Mouse (Mus musculus) neural tube, embryonic 13.5 days (tissue): Measurements from ENCODE around the gene Atl3. TPM values are rescaled to one million over a fixed set of nuclear protein-coding genes. Genes with fewer than 3 reads are reported as not detected.
"Not testable (repeated sequence)": the region's sequence is repeated elsewhere in the genome, so short reads cannot be mapped to it uniquely, and the experiment has no call there.

Experiments used
- ATAC-seq: fragments of 200-750 bp; cut with Nextera tagmentation; 2 replicates; pipeline ENCODE4 v1.8.0; 2017; ENCODE audit warnings: low read depth, mild to moderate bottlenecking, moderate TSS enrichment, moderate library complexity
- H3K27ac ChIP-seq: fragments of 300-500 bp; sonication (generic); replicated peaks from 2 replicates; pipeline ENCODE4 v1.5.1; 2015; ENCODE audit warnings: moderate library complexity, mild to moderate bottlenecking, inconsistent platforms
- H3K27me3 ChIP-seq: fragments of 300-500 bp; sonication (generic); 2 replicates; pipeline ENCODE4 v1.6.1; 2015; ENCODE audit warnings: mild to moderate bottlenecking, inconsistent platforms
- H3K36me3 ChIP-seq: fragments of 300-500 bp; sonication (generic); 2 replicates; pipeline ENCODE4 v1.6.1; 2015; ENCODE audit warnings: mild to moderate bottlenecking, inconsistent platforms
- H3K4me1 ChIP-seq: fragments of 300-500 bp; sonication (generic); replicated peaks from 2 replicates; pipeline ENCODE4 v1.6.1; 2015; ENCODE audit warnings: inconsistent platforms
- H3K4me2 ChIP-seq: fragments of 300-500 bp; sonication (generic); 2 replicates; pipeline ENCODE4 v1.6.1; 2015; ENCODE audit warnings: inconsistent platforms, mild to moderate bottlenecking, moderate library complexity
- H3K4me3 ChIP-seq: fragments of 300-500 bp; sonication (generic); 2 replicates; pipeline ENCODE4 v1.5.1; 2015; ENCODE audit warnings: mild to moderate bottlenecking, inconsistent platforms
- H3K9ac ChIP-seq: fragments of 300-500 bp; sonication (generic); 2 replicates; pipeline ENCODE4 v1.6.1; 2015; ENCODE audit warnings: moderate library complexity, mild to moderate bottlenecking, inconsistent platforms
- H3K9me3 ChIP-seq: fragments of 300-500 bp; sonication (generic); 2 replicates; pipeline ENCODE4 v1.6.1; 2016; ENCODE audit warnings: inconsistent platforms
- WGBS: fragments of 180-500 bp; shearing (Covaris S2); methylation state at CpG from one replicate; pipeline ENCODE4 v1.1.7; 2015; 5-methylcytosine and 5-hydroxymethylcytosine counted together
- polyA plus RNA-seq: library from polyadenylated mRNA; unstranded; fragments of >200 nt; fragmentation: Nextera tagmentation; extraction: Ambion mirVana; gene quantifications from 2 replicates; pipeline ENCODE4 v1.2.1, GENCODE M21; 2015

The Atl3 gene
- polyA plus RNA-seq, 1 experiment from 2014 or later = 6.8 TPM

- H3K4me1 ChIP-seq = peaks cover 39% of the 10 kb centered on the region
- H3K27me3 ChIP-seq = no peaks in the 10 kb centered on the region
- peak within 1 kb of the TSS; percentile 99 for H3K27ac ChIP-seq
- peak within 1 kb of the TSS; percentile 72 for H3K4me3 ChIP-seq
- under 1% methylated on average over 80 of the region's 80 CpGs for WGBS
- H3K9ac ChIP-seq = peak within 1 kb of the TSS; percentile 97
- H3K4me2 ChIP-seq = peak within 1 kb of the TSS; percentile 80
- H3K36me3 ChIP-seq = no peaks in the 10 kb centered on the region
- no peaks in the 10 kb centered on the region for H3K9me3 ChIP-seq
- peak; percentile 93 for ATAC-seq
Measured at GRCm38 (mm10) chr19:7482599-7483511, 11.0 kb upstream of the Atl3 start, which contains the start of gene Rtn3. Gene Rtn3 (minus strand): TSS chr19:7483281.

GRCm38 (mm10) chr19:7483512-7483882, 10.3 kb upstream of the Atl3 start:
- peaks cover 33% of the 10 kb centered on the region for H3K4me1 ChIP-seq
- H3K9me3 ChIP-seq = no peaks in the 10 kb centered on the region
- no peaks in the 10 kb centered on the region for H3K27me3 ChIP-seq
- H3K4me2 ChIP-seq = peak overlapping the region; percentile 80
- peak; percentile 71 for ATAC-seq
- H3K36me3 ChIP-seq = no peaks in the 10 kb centered on the region
- peak overlapping the region; percentile 99 for H3K27ac ChIP-seq
- peak overlapping the region; percentile 97 for H3K9ac ChIP-seq
- peak overlapping the region; percentile 72 for H3K4me3 ChIP-seq
- WGBS = 2% methylated on average over 6 of the region's 6 CpGs

GRCm38 (mm10) chr19:7484076-7484475, 9.8 kb upstream of the Atl3 start:
- H3K36me3 ChIP-seq = no peaks in the 10 kb centered on the region
- WGBS = 59% methylated on average over 5 of the region's 5 CpGs
- no peaks in the 10 kb centered on the region for H3K9me3 ChIP-seq
- no peak for ATAC-seq
- H3K4me1 ChIP-seq = peaks cover 29% of the 10 kb centered on the region
- peak overlapping the region; percentile 72 for H3K4me3 ChIP-seq
- H3K27ac ChIP-seq = peak overlapping the region; percentile 99
- no peaks in the 10 kb centered on the region for H3K27me3 ChIP-seq
- peak overlapping the region; percentile 80 for H3K4me2 ChIP-seq
- H3K9ac ChIP-seq = peak overlapping the region; percentile 36; the same call in 1 of the 2 replicates

GRCm38 (mm10) chr19:7487680-7488079, 6.2 kb upstream of the Atl3 start:
- ATAC-seq = no peak

GRCm38 (mm10) chr19:7491960-7492359, 1.9 kb upstream of the Atl3 start:
- Histone ChIP-seq H3K36me3 (no peaks in the 10 kb centered on the region), H3K4me3 (no peak overlapping the region), H3K4me2 (no peak overlapping the region), H3K27ac (no peak overlapping the region), H3K4me1 (peaks cover 9% of the 10 kb centered on the region), H3K9me3 (no peaks in the 10 kb centered on the region), H3K9ac (no peak overlapping the region), H3K27me3 (no peaks in the 10 kb centered on the region)
- 78% methylated on average over 6 of the region's 6 CpGs for WGBS
- ATAC-seq = no peak

More at GRCm38 (mm10) chr19:7487680-7488079, 6.2 kb upstream of the Atl3 start:
- Histone ChIP-seq H3K4me3 (no peak overlapping the region), H3K27ac (no peak overlapping the region), H3K4me1 (peaks cover 6% of the 10 kb centered on the region), H3K4me2 (no peak overlapping the region), H3K27me3 (no peaks in the 10 kb centered on the region), H3K9ac (no peak overlapping the region), H3K36me3 (no peaks in the 10 kb centered on the region), H3K9me3 (no peaks in the 10 kb centered on the region)
- 90% methylated on average over 8 of the region's 8 CpGs for WGBS

- H3K27me3 ChIP-seq = no peaks in the 10 kb centered on the region
- H3K27ac ChIP-seq = no peak overlapping the region
- WGBS = 93% methylated on average over 2 of the region's 2 CpGs
- no peaks in the 10 kb centered on the region for H3K36me3 ChIP-seq
- H3K4me2 ChIP-seq = no peak overlapping the region
- ATAC-seq = no peak
- no peak overlapping the region for H3K9ac ChIP-seq
- no peaks in the 10 kb centered on the region for H3K9me3 ChIP-seq
- H3K4me3 ChIP-seq = no peak overlapping the region
- peaks cover 9% of the 10 kb centered on the region for H3K4me1 ChIP-seq
Measured at GRCm38 (mm10) chr19:7492682-7493081, 1.2 kb upstream of the Atl3 start.

- Histone ChIP-seq H3K4me3 (peak overlapping the region; percentile 80), H3K9me3 (no peaks in the 10 kb centered on the region), H3K9ac (peak overlapping the region; percentile 93), H3K36me3 (no peaks in the 10 kb centered on the region), H3K27me3 (no peaks in the 10 kb centered on the region), H3K4me1 (peaks cover 9% of the 10 kb centered on the region), H3K27ac (peak overlapping the region; percentile 99), H3K4me2 (peak overlapping the region; percentile 66)
- WGBS = under 1% methylated on average over 84 of the region's 84 CpGs
- peak; percentile 97 for ATAC-seq
Measured at GRCm38 (mm10) chr19:7494187-7495015, 561 bp downstream of the Atl3 start.

GRCm38 (mm10) chr19:7495221-7496038, 1.6 kb downstream of the Atl3 start:
- Histone ChIP-seq H3K4me3 (peak overlapping the region; percentile 80), H3K36me3 (no peaks in the 10 kb centered on the region), H3K9ac (peak overlapping the region; percentile 93), H3K27me3 (no peaks in the 10 kb centered on the region), H3K4me2 (peak overlapping the region; percentile 66), H3K4me1 (peaks cover 9% of the 10 kb centered on the region), H3K27ac (peak overlapping the region; percentile 99), H3K9me3 (no peaks in the 10 kb centered on the region)
- 47% methylated on average over 14 of the region's 14 CpGs for WGBS
- no peak for ATAC-seq

GRCm38 (mm10) chr19:7496070-7496469, 2.2 kb downstream of the Atl3 start:
- H3K36me3 ChIP-seq, H3K9me3 ChIP-seq, ATAC-seq, H3K4me1 ChIP-seq, H3K27ac ChIP-seq, H3K27me3 ChIP-seq: not testable (repeated sequence)
- Histone ChIP-seq H3K9ac (0 out of 2 replicates have a peak overlapping the region, but pooled peaks have one; percentile 93), H3K4me2 (peak overlapping the region; percentile 66; the same call in 1 of the 2 replicates), H3K4me3 (0 out of 2 replicates have a peak overlapping the region, but pooled peaks have one; percentile 80)
- WGBS = 86% methylated on average over 1 of the region's 1 CpGs

- WGBS = 96% methylated on average over 2 of the region's 2 CpGs
- Histone ChIP-seq H3K4me3 (no peak overlapping the region), H3K27me3 (no peaks in the 10 kb centered on the region), H3K36me3 (no peaks in the 10 kb centered on the region), H3K4me2 (no peak overlapping the region), H3K4me1 (peaks cover 9% of the 10 kb centered on the region), H3K9ac (no peak overlapping the region), H3K9me3 (no peaks in the 10 kb centered on the region), H3K27ac (no peak overlapping the region)
- no peak for ATAC-seq
Measured at GRCm38 (mm10) chr19:7498816-7499215, 5.0 kb downstream of the Atl3 start.

GRCm38 (mm10) chr19:7500701-7501100, 6.9 kb downstream of the Atl3 start:
- Histone ChIP-seq H3K4me2 (no peak overlapping the region), H3K27ac (no peak overlapping the region), H3K27me3 (no peaks in the 10 kb centered on the region), H3K9me3 (no peaks in the 10 kb centered on the region), H3K4me3 (no peak overlapping the region), H3K36me3 (no peaks in the 10 kb centered on the region), H3K4me1 (peaks cover 3% of the 10 kb centered on the region), H3K9ac (no peak overlapping the region)
- WGBS = 87% methylated on average over 1 of the region's 1 CpGs
- no peak for ATAC-seq
